Mouse (Mus musculus): Measurements from ENCODE around the gene Aldh3b3. TPM values are rescaled to one million over a fixed set of nuclear protein-coding genes. Genes with fewer than 3 reads are reported as not detected.

The Aldh3b3 gene
- polyA plus RNA-seq, 1 experiment from 2014 or later: not detected

- Histone ChIP-seq H3K4me3 (ENCODE audit: low read depth, low read length) (no peak overlapping the region), H3K36me3 (ENCODE audit: control insufficient read depth, insufficient read depth, low read length) (no peaks in the 10 kb centered on the region), H3K9ac (ENCODE audit: low read depth, low read length) (no peak overlapping the region), H3K27me3 (ENCODE audit: control insufficient read depth, insufficient read depth, low read length) (no peaks in the 10 kb centered on the region), H3K4me1 (ENCODE audit: control insufficient read depth, insufficient read depth, low read length) (0 out of 2 replicates have a peak, but pooled peaks cover 5% of the 10 kb centered on the region), H3K4me2 (no peak overlapping the region), H3K27ac (ENCODE audit: low read depth, low read length) (no peak overlapping the region), H3K9me3 (replicated peaks; ENCODE audit: control insufficient read depth, low read length) (no peaks in the 10 kb centered on the region)
- no peak for ATAC-seq (replicated peaks; ENCODE audit: insufficient number of reproducible peaks, low FRiP score, low TSS enrichment)
- WGBS (ENCODE audit: insufficient replicate concordance): 42% methylated on average over 18 of the region's 18 CpGs
Measured at GRCm38 (mm10) chr19:4018743-4019583, 60.5 kb downstream of the Aldh3b3 start.

Other genes starting within 250 kb of the Aldh3b3 start
- gene Kmt5b, start 191.2 kb upstream of the Aldh3b3 start, polyA plus RNA-seq (2014; fragmentation: Nextera tagmentation; extraction: Ambion mirVana): 22.2 and 27.6 TPM in 2 replicates
- gene Chka, start 106.9 kb upstream of the Aldh3b3 start, polyA plus RNA-seq (2014; fragmentation: Nextera tagmentation; extraction: Ambion mirVana): 26.6 and 27.9 TPM in 2 replicates
- 16.2 and 18.7 TPM in 2 replicates for gene Tcirg1, start 51.5 kb upstream of the Aldh3b3 start, polyA plus RNA-seq (2014; fragmentation: Nextera tagmentation; extraction: Ambion mirVana)
- 364 and 376 TPM in 2 replicates for gene Ndufs8, start 45.9 kb upstream of the Aldh3b3 start, polyA plus RNA-seq (2014; fragmentation: Nextera tagmentation; extraction: Ambion mirVana)
- 2.3 and 2.4 TPM in 2 replicates for gene Aldh3b1, start 28.8 kb upstream of the Aldh3b3 start, polyA plus RNA-seq (2014; fragmentation: Nextera tagmentation; extraction: Ambion mirVana)
- gene Unc93b1, start 23.5 kb upstream of the Aldh3b3 start, polyA plus RNA-seq (2014; fragmentation: Nextera tagmentation; extraction: Ambion mirVana): 4.5 and 6.2 TPM in 2 replicates
- gene Aldh3b2, start 13.7 kb downstream of the Aldh3b3 start, polyA plus RNA-seq (2014; fragmentation: Nextera tagmentation; extraction: Ambion mirVana): 0.16 TPM in 1 of 2 replicates, not detected in the other
- gene Acy3, start 27.9 kb downstream of the Aldh3b3 start, polyA plus RNA-seq (2014; fragmentation: Nextera tagmentation; extraction: Ambion mirVana): 8.0 and 11.3 TPM in 2 replicates
- gene Tbx10, start 34.1 kb downstream of the Aldh3b3 start, polyA plus RNA-seq (2014; fragmentation: Nextera tagmentation; extraction: Ambion mirVana): 0.11 TPM in 1 of 2 replicates, not detected in the other
- gene Nudt8, start 41.9 kb downstream of the Aldh3b3 start, polyA plus RNA-seq (2014; fragmentation: Nextera tagmentation; extraction: Ambion mirVana): 48.0 and 48.8 TPM in 2 replicates
- 2.3 and 2.5 TPM in 2 replicates for gene Gm49405, start 42.0 kb downstream of the Aldh3b3 start, polyA plus RNA-seq (2014; fragmentation: Nextera tagmentation; extraction: Ambion mirVana)
- gene Doc2g, start 44.7 kb downstream of the Aldh3b3 start, polyA plus RNA-seq (2014; fragmentation: Nextera tagmentation; extraction: Ambion mirVana): 64.5 and 65.9 TPM in 2 replicates
- 369 and 417 TPM in 2 replicates for gene Ndufv1, start 54.2 kb downstream of the Aldh3b3 start, polyA plus RNA-seq (2014; fragmentation: Nextera tagmentation; extraction: Ambion mirVana)
- 359 and 387 TPM in 2 replicates for gene Gstp1, start 79.3 kb downstream of the Aldh3b3 start, polyA plus RNA-seq (2014; fragmentation: Nextera tagmentation; extraction: Ambion mirVana)
- gene Gstp2, start 87.4 kb downstream of the Aldh3b3 start, polyA plus RNA-seq (2014; fragmentation: Nextera tagmentation; extraction: Ambion mirVana): 2.9 and 3.4 TPM in 2 replicates
- 0.49 TPM in 1 of 2 replicates, not detected in the other for gene Gstp3, start 100.9 kb downstream of the Aldh3b3 start, polyA plus RNA-seq (2014; fragmentation: Nextera tagmentation; extraction: Ambion mirVana)
- gene Cabp2, start 122.9 kb downstream of the Aldh3b3 start, polyA plus RNA-seq (2014; fragmentation: Nextera tagmentation; extraction: Ambion mirVana): not detected in 2 replicates
- 63.4 and 64.0 TPM in 2 replicates for gene Cdk2ap2, start 138.5 kb downstream of the Aldh3b3 start, polyA plus RNA-seq (2014; fragmentation: Nextera tagmentation; extraction: Ambion mirVana)
- 15.5 and 17.3 TPM in 2 replicates for gene Pitpnm1, start 141.4 kb downstream of the Aldh3b3 start, polyA plus RNA-seq (2014; fragmentation: Nextera tagmentation; extraction: Ambion mirVana)
- gene Aip, start 167.2 kb downstream of the Aldh3b3 start, polyA plus RNA-seq (2014; fragmentation: Nextera tagmentation; extraction: Ambion mirVana): 91.4 and 93.4 TPM in 2 replicates
- gene Gpr152, start 181.1 kb downstream of the Aldh3b3 start, polyA plus RNA-seq (2014; fragmentation: Nextera tagmentation; extraction: Ambion mirVana): not detected in 2 replicates
- not detected in 2 replicates for gene Cabp4, start 185.4 kb downstream of the Aldh3b3 start, polyA plus RNA-seq (2014; fragmentation: Nextera tagmentation; extraction: Ambion mirVana)
- 109 and 113 TPM in 2 replicates for gene Coro1b, start 190.0 kb downstream of the Aldh3b3 start, polyA plus RNA-seq (2014; fragmentation: Nextera tagmentation; extraction: Ambion mirVana)
- 1.3 and 1.7 TPM in 2 replicates for gene Ptprcap, start 195.0 kb downstream of the Aldh3b3 start, polyA plus RNA-seq (2014; fragmentation: Nextera tagmentation; extraction: Ambion mirVana)
- 34.3 and 38.1 TPM in 2 replicates for gene Rps6kb2, start 204.7 kb downstream of the Aldh3b3 start, polyA plus RNA-seq (2014; fragmentation: Nextera tagmentation; extraction: Ambion mirVana)
- gene Carns1, start 216.8 kb downstream of the Aldh3b3 start, polyA plus RNA-seq (2014; fragmentation: Nextera tagmentation; extraction: Ambion mirVana): 2.1 and 2.8 TPM in 2 replicates
- 1.0 and 1.3 TPM in 2 replicates for gene Tbc1d10c, start 232.6 kb downstream of the Aldh3b3 start, polyA plus RNA-seq (2014; fragmentation: Nextera tagmentation; extraction: Ambion mirVana)
- 749 and 760 TPM in 2 replicates for gene Ppp1ca, start 233.4 kb downstream of the Aldh3b3 start, polyA plus RNA-seq (2014; fragmentation: Nextera tagmentation; extraction: Ambion mirVana)
- 20.6 and 24.1 TPM in 2 replicates for gene Rad9a, start 243.0 kb downstream of the Aldh3b3 start, polyA plus RNA-seq (2014; fragmentation: Nextera tagmentation; extraction: Ambion mirVana)